Mouse (Mus musculus) embryonic fibroblast, embryonic 13.5 days (primary cell): ENCODE data around the gene Arpp19.

Experiments used
- CTCF ChIP-seq: IDR thresholded peaks from 2 replicates; pipeline ENCODE4 v1.5.1; 2011; ENCODE audit warnings: mild to moderate bottlenecking, control low read depth, low read length, moderate library complexity, borderline replicate concordance; ENCODE audit not compliant: insufficient read depth
- POLR2A ChIP-seq: IDR thresholded peaks from 2 replicates; pipeline ENCODE4 v1.6.1; 2011; ENCODE audit warnings: low read depth, mild to moderate bottlenecking, control low read depth, low read length, moderate library complexity

- no peak for TF ChIP-seq CTCF
- no peak for TF ChIP-seq POLR2A
Measured at GRCm38 (mm10) chr9:75041840-75042525, 4.6 kb downstream of the Arpp19 start.
